13 mouse cellular contexts compared by ENCODE assay signal in genomic region chr13:92467891-92468290, GRCm38 (mm10). TPM values are rescaled to one million over a fixed set of nuclear protein-coding genes. Genes with fewer than 3 reads are reported as not detected.
"Had no signal": no experiment of that assay in that cellular context is flagged by ENCODE, and none has a peak within 500 bp of the region (broad histone marks: within the 10 kb centered on the region; RNA-seq: fewer than 3 reads in every experiment).

No protein-coding gene starts in this region.

- H3K4me1 ChIP-seq: limb, embryonic 13.5 days; midbrain, embryonic 10.5 days; neural tube, embryonic 15.5 days; stomach, embryonic 15.5 days had no signal

- H3K4me3 ChIP-seq: limb, embryonic 13.5 days; midbrain, embryonic 10.5 days; myocyte; neural tube, embryonic 15.5 days; stomach, embryonic 15.5 days had no signal

- H3K36me3 ChIP-seq: stomach, embryonic 15.5 days had no signal

- DNase-seq: kidney, adult 2 months; left cerebral cortex, postnatal 4 days; midbrain, embryonic 14.5 days; right cerebral cortex, postnatal 14 days; thymus, adult 2 months; thymus, postnatal 25 days had no signal

- H3K27me3 ChIP-seq: limb, embryonic 13.5 days; neural tube, embryonic 15.5 days; stomach, embryonic 15.5 days had no signal

- H3K9me3 ChIP-seq: limb, embryonic 13.5 days; midbrain, embryonic 10.5 days; neural tube, embryonic 15.5 days; stomach, embryonic 15.5 days had no signal

RNA-seq across cellular contexts. Expression of gene Ankrd34b, which starts 42.2 kb away (rescaled TPM):
- total RNA-seq: liver, adult 2 months; megakaryocyte, adult 5-6 weeks had no signal
